Mouse (Mus musculus) brain, embryonic 14.5 days (tissue): Measurements from ENCODE around the gene Degs2. TPM values are rescaled to one million over a fixed set of nuclear protein-coding genes. Genes with fewer than 3 reads are reported as not detected.

ENCODE experiments used
- DNase-seq: peaks from one replicate; pipeline ENCODE4 v3.0.0-alpha.2; 2011; ENCODE audit warnings: low read depth
- CTCF ChIP-seq: fragments of 200-500 bp; IDR thresholded peaks from 2 replicates; pipeline ENCODE4 v1.5.1; 2012; ENCODE audit warnings: inconsistent platforms, mild to moderate bottlenecking, moderate library complexity, borderline replicate concordance; ENCODE audit not compliant: insufficient read depth, insufficient read length; ENCODE audit errors: extremely low read depth
- POLR2A ChIP-seq: fragments of 200-500 bp; IDR thresholded peaks from 2 replicates; pipeline ENCODE4 v1.6.1; 2012; ENCODE audit warnings: mild to moderate bottlenecking, inconsistent platforms, borderline replicate concordance; ENCODE audit not compliant: poor library complexity, insufficient read depth, insufficient read length, severe bottlenecking; ENCODE audit errors: extremely low read depth
- polyA plus RNA-seq: library from polyadenylated mRNA; depleted of rRNA; stranded (reverse); fragments of >200 nt; gene quantifications from 2 replicates; pipeline ENCODE4 v1.2.3, GENCODE M21; 2012

Gene Degs2
- polyA plus RNA-seq, 1 experiment: 0.05 TPM

- no peak for TF ChIP-seq CTCF
- no peak for TF ChIP-seq POLR2A
- DNase-seq: no peak
These were observed 27.2 kb downstream of the Degs2 start for GRCm38 (mm10) chr12:108674916-108675315.

GRCm38 (mm10) chr12:108674502-108674901 is 27.6 kb downstream of the Degs2 start:
- TF ChIP-seq POLR2A (no peak), CTCF (no peak)
- DNase-seq: no peak

GRCm38 (mm10) chr12:108673546-108673945 is 28.6 kb downstream of the Degs2 start:
- no peak for DNase-seq
- no peak for TF ChIP-seq CTCF
- TF ChIP-seq POLR2A: no peak

GRCm38 (mm10) chr12:108672908-108673307 is 29.2 kb downstream of the Degs2 start:
- no peak for DNase-seq
- TF ChIP-seq CTCF: no peak
- TF ChIP-seq POLR2A: no peak

- no peak for DNase-seq
- TF ChIP-seq POLR2A (no peak), CTCF (no peak)
These were observed 30.6 kb downstream of the Degs2 start for GRCm38 (mm10) chr12:108671541-108671940.

GRCm38 (mm10) chr12:108668606-108669235 is 33.4 kb downstream of the Degs2 start:
- TF ChIP-seq CTCF (no peak), POLR2A (no peak)
- peak; percentile 83 for DNase-seq

- DNase-seq: peak; percentile 24
- TF ChIP-seq CTCF: peak; percentile 67; the same call in 1 of the 2 replicates
- no peak for TF ChIP-seq POLR2A
These were observed 44.8 kb downstream of the Degs2 start for GRCm38 (mm10) chr12:108657350-108657749.

- TF ChIP-seq POLR2A (no peak), CTCF (no peak)
- no peak for DNase-seq
These were observed 48.5 kb downstream of the Degs2 start for GRCm38 (mm10) chr12:108653358-108654335.

GRCm38 (mm10) chr12:108651053-108651660 is 51.0 kb downstream of the Degs2 start:
- TF ChIP-seq CTCF: no peak
- TF ChIP-seq POLR2A: no peak
- DNase-seq: peak; percentile 47

- TF ChIP-seq POLR2A (no peak), CTCF (no peak)
- DNase-seq: no peak
These were observed 54.3 kb downstream of the Degs2 start for GRCm38 (mm10) chr12:108647784-108648183.

- no peak for TF ChIP-seq POLR2A
- no peak for TF ChIP-seq CTCF
- no peak for DNase-seq
These were observed 55.9 kb downstream of the Degs2 start for GRCm38 (mm10) chr12:108646234-108646633.

GRCm38 (mm10) chr12:108642019-108642418 is 60.1 kb downstream of the Degs2 start:
- DNase-seq: no peak

GRCm38 (mm10) chr12:108639126-108639525 is 63.0 kb downstream of the Degs2 start:
- TF ChIP-seq CTCF (no peak), POLR2A (no peak)

More at GRCm38 (mm10) chr12:108642019-108642418, 60.1 kb downstream of the Degs2 start:
- TF ChIP-seq POLR2A (no peak), CTCF (no peak)

More at GRCm38 (mm10) chr12:108639126-108639525, 63.0 kb downstream of the Degs2 start:
- no peak for DNase-seq
